Mouse (Mus musculus) kidney, postnatal 10 days (tissue): ENCODE measurements at regions not wholly inside any gene's neighbourhood (a gene's known extent, or its start where the extent isn't known, plus 50 kb on each side); places are given as distances from the start of the nearest gene placed in this dataset.

Source experiments
- DNase-seq: peaks from one replicate; pipeline ENCODE4 v3.0.0; 2021; ENCODE audit warnings: mixed read lengths

DNA sequence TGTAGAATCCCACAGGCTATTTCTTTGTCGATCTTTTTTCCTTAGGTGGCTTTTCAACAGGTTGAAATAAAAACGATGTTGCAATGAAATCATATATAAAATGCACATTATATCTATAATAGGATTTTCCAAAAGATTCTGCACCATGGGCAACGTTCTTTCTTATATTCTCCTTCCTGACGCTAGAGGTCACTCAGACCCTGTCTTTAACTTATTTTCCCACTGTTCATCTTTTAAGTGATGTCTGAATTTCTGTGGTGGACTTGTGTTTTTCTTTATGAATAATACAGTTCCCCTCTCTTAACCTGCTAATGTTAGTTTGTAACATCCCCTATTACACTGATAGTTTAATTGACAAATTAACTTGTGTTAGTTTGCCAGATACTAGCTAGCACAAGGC, 86.5 kb upstream of the Got2 start:
- DNase-seq, result no peak

DNA sequence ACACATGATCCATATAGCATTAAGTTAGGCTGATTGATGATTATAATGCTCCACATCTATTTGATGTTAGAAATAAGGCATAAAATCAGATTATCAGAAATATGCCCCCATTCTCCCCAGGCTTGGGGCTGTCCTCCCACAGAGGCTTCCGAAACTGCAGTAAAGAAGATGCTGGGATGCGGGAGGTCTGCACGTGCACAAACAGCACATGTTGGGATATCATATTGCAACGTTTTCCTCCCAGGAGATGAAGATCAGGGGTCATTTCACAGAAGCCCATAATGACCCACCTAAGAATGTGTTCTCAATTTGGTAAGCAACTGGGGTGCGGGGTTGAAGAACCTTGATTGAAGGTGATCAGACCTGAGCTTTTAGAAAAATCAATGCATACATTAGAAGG, 85.9 kb upstream of the Got2 start:
- no peak for DNase-seq

GRCm38 (mm10) chr8:95973571-95973970, 85.2 kb upstream of the Got2 start:
- no peak for DNase-seq

DNA sequence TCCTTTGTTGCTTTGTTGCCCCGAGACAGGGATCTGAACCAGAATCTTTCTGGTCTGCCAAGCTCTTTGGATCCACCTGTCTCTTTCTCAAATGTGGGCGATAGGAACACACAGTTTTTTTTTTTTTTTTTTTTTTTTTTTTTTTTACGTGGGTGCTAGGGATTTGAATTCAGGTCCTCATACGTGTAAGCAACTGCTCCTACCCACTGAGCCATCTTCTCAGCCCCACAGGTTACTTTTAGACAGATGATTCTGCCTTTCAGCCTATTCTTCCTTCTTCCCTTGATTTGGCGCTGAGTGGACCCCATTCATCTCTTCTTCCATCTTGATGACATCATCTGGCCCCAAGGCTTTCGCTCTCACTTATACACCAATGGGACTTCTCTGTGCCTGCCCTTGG, 80.5 kb upstream of the Got2 start:
- DNase-seq, result no peak

GRCm38 (mm10) chr8:95966430-95966829, 78.1 kb upstream of the Got2 start:
- DNase-seq, result peak; percentile 7

DNA sequence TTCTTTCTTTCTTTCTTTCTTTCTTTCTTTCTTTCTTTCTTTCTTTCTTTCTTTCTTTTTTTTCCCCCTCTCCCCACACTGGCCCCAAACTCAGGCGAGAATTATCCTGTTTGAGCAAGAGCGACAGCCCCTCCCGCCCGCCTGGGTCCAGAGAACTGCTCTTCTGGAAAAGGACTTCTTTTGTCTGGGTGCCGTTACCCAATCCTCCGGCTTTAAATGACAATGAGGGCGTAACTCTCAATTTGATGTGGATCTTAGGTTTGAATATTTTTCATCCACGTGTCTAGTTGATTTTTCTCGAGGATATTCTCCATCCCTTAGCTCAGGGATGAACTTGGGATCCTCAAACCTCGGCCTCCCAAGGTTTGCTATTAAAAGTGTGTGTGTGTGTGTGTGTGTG, 63.9 kb upstream of the Got2 start:
- DNase-seq, result no peak

DNA sequence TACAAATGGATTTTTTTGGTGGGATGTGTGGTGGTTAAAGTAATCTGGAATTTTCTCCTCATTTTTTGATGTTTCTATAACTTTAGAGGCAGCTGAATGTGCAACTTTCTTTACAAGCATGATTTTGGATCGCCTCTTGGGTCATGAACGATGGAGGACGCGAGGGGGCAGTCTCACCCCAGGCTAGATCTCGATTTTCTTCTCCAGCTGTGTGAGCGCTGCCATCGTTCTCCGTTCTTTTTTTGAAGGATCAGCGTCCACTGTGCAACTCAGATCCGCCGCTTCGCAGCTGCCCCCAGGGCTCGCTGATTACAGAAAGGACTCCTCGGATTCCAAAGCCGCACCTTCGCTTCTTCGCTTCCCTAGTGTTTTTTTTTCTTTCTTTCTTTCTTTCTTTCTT, 63.4 kb upstream of the Got2 start:
- DNase-seq, result peak; percentile 85
